8 mouse cellular contexts compared by ENCODE assay signal in genomic region chr2:32982700-32983099, GRCm38 (mm10). TPM values are rescaled to one million over a fixed set of nuclear protein-coding genes. Genes with fewer than 3 reads are reported as not detected.
DNase-seq lines count a peak whose midpoint lies in the region; ATAC-seq and TF ChIP-seq lines count a peak whose summit lies in the region.

No protein-coding gene starts in this region.

- no peak for DNase-seq in kidney, adult 9 months
- DNase-seq in embryo, embryonic 9.5 days (ENCODE audit: extremely low spot score): peak; percentile 17
- DNase-seq in hindbrain, postnatal 0 days (ENCODE audit: low spot score): no peak
- no peak for DNase-seq in midbrain, postnatal 0 days (ENCODE audit: low spot score)
- DNase-seq in layer of hippocampus, adult 11-12 months (ENCODE audit: low spot score): no peak
- DNase-seq in layer of hippocampus, postnatal 10 days (ENCODE audit: low spot score in 2 of 2): no peak
- DNase-seq in thymus, postnatal 4 days: no peak

- no peak overlapping the region for H3K27ac ChIP-seq in kidney, embryonic 14.5 days (ENCODE audit: low read depth, low read length)
- no peak overlapping the region for H3K27ac ChIP-seq in hindbrain, postnatal 0 days
- H3K27ac ChIP-seq in midbrain, postnatal 0 days (ENCODE audit: low read depth, low read length): no peak overlapping the region

- no peaks in the 10 kb centered on the region for H3K9me3 ChIP-seq in kidney, embryonic 14.5 days (ENCODE audit: control insufficient read depth, low read length)
- H3K9me3 ChIP-seq in hindbrain, postnatal 0 days (ENCODE audit: low read length): no peaks in the 10 kb centered on the region
- H3K9me3 ChIP-seq in midbrain, postnatal 0 days (ENCODE audit: low read length): no peaks in the 10 kb centered on the region

- H3K4me2 ChIP-seq in kidney, embryonic 14.5 days (replicated peaks; ENCODE audit: low read depth, low read length): peak overlapping the region; percentile 99
- peak overlapping the region; percentile 100 for H3K4me2 ChIP-seq in hindbrain, postnatal 0 days (ENCODE audit: low read depth, low read length)
- peak overlapping the region; percentile 95 for H3K4me2 ChIP-seq in midbrain, postnatal 0 days (ENCODE audit: low read depth, low read length, poor library complexity, severe bottlenecking)

- WGBS in kidney, embryonic 14.5 days: 2% methylated on average over 4 of the region's 4 CpGs
- 5% methylated on average over 4 of the region's 4 CpGs for WGBS in hindbrain, postnatal 0 days
- WGBS in midbrain, postnatal 0 days: 3% methylated on average over 4 of the region's 4 CpGs

- H3K36me3 ChIP-seq in kidney, embryonic 14.5 days (ENCODE audit: control insufficient read depth, insufficient read depth, low read length): no peaks in the 10 kb centered on the region; the same call in 1 of the 2 replicates
- H3K36me3 ChIP-seq in hindbrain, postnatal 0 days (ENCODE audit: insufficient read depth, low read length): peaks cover 3% of the 10 kb centered on the region; the same call in 1 of the 2 replicates
- peaks cover 12% of the 10 kb centered on the region for H3K36me3 ChIP-seq in midbrain, postnatal 0 days (ENCODE audit: insufficient read depth, low read length)

- ATAC-seq in kidney, embryonic 14.5 days (ENCODE audit: low FRiP score, low TSS enrichment): no peak
- ATAC-seq in hindbrain, postnatal 0 days: no peak
- ATAC-seq in midbrain, postnatal 0 days (ENCODE audit: low FRiP score): no peak

- H3K4me3 ChIP-seq in kidney, embryonic 14.5 days (ENCODE audit: low read length): peak overlapping the region; percentile 78
- peak overlapping the region; percentile 89 for H3K4me3 ChIP-seq in hindbrain, postnatal 0 days (ENCODE audit: low read length)
- peak overlapping the region; percentile 80; the same call in 1 of the 2 replicates for H3K4me3 ChIP-seq in midbrain, postnatal 0 days (ENCODE audit: low read depth, low read length)

- TF ChIP-seq CTCF in hindbrain, postnatal 0 days (IDR thresholded peaks at IDR 0.05; ENCODE audit: low read depth): no peak
- peak; percentile 35; the same call in 1 of the 2 replicates for TF ChIP-seq CTCF in midbrain, postnatal 0 days (IDR thresholded peaks at IDR 0.05)

- 0 out of 2 replicates have a peak overlapping the region, but pooled peaks have one; percentile 3 for H3K9ac ChIP-seq in kidney, embryonic 14.5 days (ENCODE audit: low read depth, low read length)
- no peak overlapping the region for H3K9ac ChIP-seq in hindbrain, postnatal 0 days (replicated peaks; ENCODE audit: low read length)
- no peak overlapping the region for H3K9ac ChIP-seq in midbrain, postnatal 0 days (replicated peaks; ENCODE audit: low read length, poor library complexity, severe bottlenecking)

- H3K27me3 ChIP-seq in kidney, embryonic 14.5 days (ENCODE audit: control insufficient read depth, insufficient read depth, low read length): no peaks in the 10 kb centered on the region
- no peaks in the 10 kb centered on the region for H3K27me3 ChIP-seq in hindbrain, postnatal 0 days (ENCODE audit: insufficient read depth, low read length)
- H3K27me3 ChIP-seq in midbrain, postnatal 0 days (ENCODE audit: insufficient read depth, low read length): no peaks in the 10 kb centered on the region

- H3K4me1 ChIP-seq in kidney, embryonic 14.5 days (ENCODE audit: control insufficient read depth, insufficient read depth, low read length): peaks cover 7% of the 10 kb centered on the region; the same call in 1 of the 2 replicates
- peaks cover 12% of the 10 kb centered on the region for H3K4me1 ChIP-seq in hindbrain, postnatal 0 days (ENCODE audit: insufficient read depth, low read length)
- H3K4me1 ChIP-seq in midbrain, postnatal 0 days (ENCODE audit: insufficient read depth, low read length): no peaks in the 10 kb centered on the region

RNA-seq across cellular contexts. Expression of gene Slc2a8, which starts 0.8 kb away (rescaled TPM):
- 19.0 and 21.1 TPM in 2 replicates for polyA plus RNA-seq in kidney, embryonic 14.5 days (2014; fragmentation: Nextera tagmentation; extraction: Ambion mirVana)
- 38.2 and 41.2 TPM in 2 replicates for total RNA-seq in hindbrain, postnatal 0 days (2014; rRNA removed)
- 32.6 and 33.4 TPM in 2 replicates for polyA plus RNA-seq in hindbrain, postnatal 0 days (2015; fragmentation: Nextera tagmentation; extraction: Ambion mirVana)
- 34.6 and 36.0 TPM in 2 replicates for total RNA-seq in midbrain, postnatal 0 days (2014; rRNA removed)
- 30.7 and 34.8 TPM in 2 replicates for polyA plus RNA-seq in midbrain, postnatal 0 days (2015; fragmentation: Nextera tagmentation; extraction: Ambion mirVana)
- 10 to 100 TPM; 23.2 to 26.9 TPM for total RNA-seq in layer of hippocampus, postnatal 10 days (2021)

RNA-seq across cellular contexts. Expression of gene Lrsam1, which starts 21.3 kb away (rescaled TPM):
- 5.8 and 8.8 TPM in 2 replicates for polyA plus RNA-seq in kidney, embryonic 14.5 days (2014; fragmentation: Nextera tagmentation; extraction: Ambion mirVana)
- 37.9 and 50.0 TPM in 2 replicates for total RNA-seq in hindbrain, postnatal 0 days (2014; rRNA removed)
- 19.5 and 22.1 TPM in 2 replicates for polyA plus RNA-seq in hindbrain, postnatal 0 days (2015; fragmentation: Nextera tagmentation; extraction: Ambion mirVana)
- 31.4 and 37.3 TPM in 2 replicates for total RNA-seq in midbrain, postnatal 0 days (2014; rRNA removed)
- polyA plus RNA-seq in midbrain, postnatal 0 days (2015; fragmentation: Nextera tagmentation; extraction: Ambion mirVana): 25.3 and 26.2 TPM in 2 replicates
- total RNA-seq in layer of hippocampus, postnatal 10 days (2021): 10 to 100 TPM; 36.5 to 40.4 TPM

RNA-seq across cellular contexts. Expression of gene Rpl12, which starts 21.3 kb away (rescaled TPM):
- 249 and 308 TPM in 2 replicates for polyA plus RNA-seq in kidney, embryonic 14.5 days (2014; fragmentation: Nextera tagmentation; extraction: Ambion mirVana)
- 154 and 168 TPM in 2 replicates for total RNA-seq in hindbrain, postnatal 0 days (2014; rRNA removed)
- 92.2 and 101 TPM in 2 replicates for polyA plus RNA-seq in hindbrain, postnatal 0 days (2015; fragmentation: Nextera tagmentation; extraction: Ambion mirVana)
- 173 and 196 TPM in 2 replicates for total RNA-seq in midbrain, postnatal 0 days (2014; rRNA removed)
- 102 and 107 TPM in 2 replicates for polyA plus RNA-seq in midbrain, postnatal 0 days (2015; fragmentation: Nextera tagmentation; extraction: Ambion mirVana)
- total RNA-seq in layer of hippocampus, postnatal 10 days (2021): 100 to 1,000 TPM; 155 to 179 TPM
